Mouse (Mus musculus) midbrain, embryonic 11.5 days (tissue): ENCODE measurements at regions not wholly inside any gene's neighbourhood (a gene's known extent, or its start where the extent isn't known, plus 50 kb on each side); places are given as distances from the start of the nearest gene placed in this dataset.
A peak's percentile ranks its signal among the peaks of the same experiment; 100 is the strongest.

Source experiments
- ATAC-seq: fragments of 200-750 bp; cut with Nextera tagmentation; 2 replicates; pipeline ENCODE4 v1.8.0; 2017; ENCODE audit warnings: moderate TSS enrichment, moderate library complexity; ENCODE audit not compliant: low FRiP score
- DNase-seq: peaks from one replicate; pipeline ENCODE4 v3.0.0; 2015; ENCODE audit warnings: low spot score; ENCODE audit errors: missing footprints
- H3K27ac ChIP-seq: fragments of 300-500 bp; sonication (generic); 2 replicates; pipeline ENCODE4 v1.5.1; 2014; ENCODE audit warnings: low read depth, low read length
- H3K27me3 ChIP-seq: fragments of 300-500 bp; sonication (generic); 2 replicates; pipeline ENCODE4 v1.6.1; 2014; ENCODE audit warnings: mild to moderate bottlenecking, low read length, moderate library complexity, mixed read lengths; ENCODE audit not compliant: control insufficient read depth, insufficient read depth
- H3K36me3 ChIP-seq: fragments of 300-500 bp; sonication (generic); 2 replicates; pipeline ENCODE4 v1.6.1; 2014; ENCODE audit warnings: mild to moderate bottlenecking, low read length, moderate library complexity, mixed read lengths; ENCODE audit not compliant: control insufficient read depth, insufficient read depth
- H3K4me1 ChIP-seq: fragments of 300-500 bp; sonication (generic); 2 replicates; pipeline ENCODE4 v1.6.1; 2014; ENCODE audit warnings: low read length; ENCODE audit not compliant: control insufficient read depth, insufficient read depth
- H3K4me2 ChIP-seq: fragments of 300-500 bp; sonication (generic); 2 replicates; pipeline ENCODE4 v1.6.1; 2014; ENCODE audit warnings: mild to moderate bottlenecking, moderate library complexity
- H3K4me3 ChIP-seq: fragments of 300-500 bp; sonication (generic); 2 replicates; pipeline ENCODE4 v1.5.1; 2014; ENCODE audit warnings: low read depth, low read length
- H3K9ac ChIP-seq: fragments of 300-500 bp; sonication (generic); 2 replicates; pipeline ENCODE4 v1.6.1; 2014; ENCODE audit warnings: low read length
- H3K9me3 ChIP-seq: fragments of 300-500 bp; sonication (generic); 2 replicates; pipeline ENCODE4 v1.6.1; 2016; ENCODE audit warnings: low read length; ENCODE audit not compliant: control insufficient read depth
- WGBS: fragments of 180-500 bp; shearing (Covaris S2); extraction: QIAGEN DNeasy Blood & Tissue Kit; methylation state at CpG from one replicate; pipeline ENCODE4 v1.1.7; 2014; 5-methylcytosine and 5-hydroxymethylcytosine counted together

GRCm38 (mm10) chr19:30452671-30453070 lies 96.8 kb downstream of the Dkk1 start:
- Histone ChIP-seq H3K27me3 (no peaks in the 10 kb centered on the region), H3K27ac (no peak overlapping the region), H3K36me3 (no peaks in the 10 kb centered on the region), H3K9ac (no peak overlapping the region), H3K9me3 (no peaks in the 10 kb centered on the region), H3K4me1 (no peaks in the 10 kb centered on the region), H3K4me3 (no peak overlapping the region), H3K4me2 (no peak overlapping the region)
- no peak for DNase-seq
- ATAC-seq = no peak
- WGBS = 92% methylated on average over 11 of the region's 11 CpGs

GRCm38 (mm10) chr19:30483436-30483835 lies 66.0 kb downstream of the Dkk1 start:
- Histone ChIP-seq H3K4me3 (no peak overlapping the region), H3K27me3 (no peaks in the 10 kb centered on the region), H3K4me1 (no peaks in the 10 kb centered on the region), H3K4me2 (no peak overlapping the region), H3K9me3 (no peaks in the 10 kb centered on the region), H3K36me3 (no peaks in the 10 kb centered on the region), H3K9ac (no peak overlapping the region), H3K27ac (no peak overlapping the region)
- ATAC-seq = no peak
- WGBS = 27% methylated on average over 4 of the region's 4 CpGs
- DNase-seq = no peak

GRCm38 (mm10) chr19:30489786-30490185 lies 59.7 kb downstream of the Dkk1 start:
- Histone ChIP-seq H3K27ac (no peak overlapping the region), H3K4me2 (no peak overlapping the region), H3K9me3 (no peaks in the 10 kb centered on the region), H3K9ac (no peak overlapping the region), H3K27me3 (no peaks in the 10 kb centered on the region), H3K4me3 (no peak overlapping the region), H3K36me3 (no peaks in the 10 kb centered on the region), H3K4me1 (no peaks in the 10 kb centered on the region)
- WGBS = 70% methylated on average over 3 of the region's 3 CpGs
- ATAC-seq (no peak), DNase-seq (peak; percentile 82)

- Histone ChIP-seq H3K36me3 (no peaks in the 10 kb centered on the region), H3K4me3 (no peak overlapping the region), H3K9me3 (no peaks in the 10 kb centered on the region), H3K4me1 (no peaks in the 10 kb centered on the region), H3K4me2 (no peak overlapping the region), H3K27ac (no peak overlapping the region), H3K27me3 (no peaks in the 10 kb centered on the region), H3K9ac (no peak overlapping the region)
- DNase-seq = peak; percentile 73
- ATAC-seq = no peak
- 58% methylated on average over 9 of the region's 9 CpGs for WGBS
These were observed 58.5 kb downstream of the Dkk1 start for GRCm38 (mm10) chr19:30490916-30491315.
